Mouse (Mus musculus) C2C12 (cell line): ENCODE measurements around the gene Lpp. TPM values are rescaled to one million over a fixed set of nuclear protein-coding genes. Genes with fewer than 3 reads are reported as not detected.

Experiments used
- H3K27me3 ChIP-seq: one replicate; pipeline ENCODE4 v1.6.1; 2011; ENCODE audit not compliant: control insufficient read depth, insufficient read depth, insufficient read length
- H3K36me3 ChIP-seq: one replicate; pipeline ENCODE4 v1.6.1; 2011; ENCODE audit not compliant: control insufficient read depth, insufficient read depth
- H3K4me3 ChIP-seq: one replicate; pipeline ENCODE4 v1.5.1; 2011; ENCODE audit warnings: mild to moderate bottlenecking, control low read depth; ENCODE audit not compliant: poor library complexity, insufficient read depth, severe bottlenecking
- H3K79me2 ChIP-seq: one replicate; pipeline ENCODE4 v1.6.1; 2011; ENCODE audit not compliant: control insufficient read depth, insufficient read depth
- H3K79me3 ChIP-seq: one replicate; pipeline ENCODE4 v1.6.1; 2011; ENCODE audit warnings: low read depth, control low read depth
- H3ac ChIP-seq: one replicate; pipeline ENCODE3; 2011; ENCODE audit warnings: low read depth; ENCODE audit not compliant: control insufficient read depth, insufficient read length
- CEBPB ChIP-seq: IDR thresholded peaks from one replicate; pipeline ENCODE4 v1.6.1; 2011; ENCODE audit warnings: low read depth, mild to moderate bottlenecking, control low read depth, moderate library complexity
- CTCF ChIP-seq: IDR thresholded peaks from one replicate; pipeline ENCODE4 v1.5.1; 2011; ENCODE audit not compliant: control insufficient read depth, insufficient read depth, insufficient read length
- FOSL1 ChIP-seq: IDR thresholded peaks from one replicate; pipeline ENCODE4 v1.8.0; 2011; ENCODE audit warnings: mild to moderate bottlenecking, low read length; ENCODE audit not compliant: poor library complexity, insufficient read depth, severe bottlenecking
- MAX ChIP-seq: IDR thresholded peaks from one replicate; pipeline ENCODE4 v1.6.1; 2011; ENCODE audit warnings: mild to moderate bottlenecking, control low read depth
- MYOD1 ChIP-seq: IDR thresholded peaks from one replicate; pipeline ENCODE4 v1.6.1; 2011; ENCODE audit warnings: low read depth; ENCODE audit not compliant: control insufficient read depth, insufficient read length
- MYOG ChIP-seq: IDR thresholded peaks from one replicate; pipeline ENCODE4 v1.6.1; 2011; ENCODE audit not compliant: control insufficient read depth, insufficient read length; ENCODE audit errors: extremely low read depth
- USF1 ChIP-seq: IDR thresholded peaks from one replicate; pipeline ENCODE4 v1.6.1; 2011; ENCODE audit warnings: low read depth, mild to moderate bottlenecking, control low read depth, moderate library complexity
- polyA plus RNA-seq: library from polyadenylated mRNA; unstranded; fragments of >200 nt; fragmentation: generic; extraction: Trizol; gene quantifications from one replicate; pipeline ENCODE4 v1.2.1, GENCODE M21; 2012; ENCODE audit warnings: missing spikeins

The Lpp gene
- polyA plus RNA-seq, 1 experiment: 9.6 TPM

GRCm38 (mm10) chr16:24514802-24515727 lies 121.8 kb downstream of the Lpp start:
- H3K27me3 ChIP-seq: no peaks in the 10 kb centered on the region
- H3K79me3 ChIP-seq: peaks cover 35% of the 10 kb centered on the region
- no peak overlapping the region for H3K4me3 ChIP-seq
- no peak overlapping the region for H3ac ChIP-seq
- peaks cover 98% of the 10 kb centered on the region for H3K79me2 ChIP-seq
- TF ChIP-seq CEBPB (no peak), MYOG (no peak)
- H3K36me3 ChIP-seq: no peaks in the 10 kb centered on the region

GRCm38 (mm10) chr16:24516993-24517392 lies 123.7 kb downstream of the Lpp start:
- H3K79me2 ChIP-seq: peaks cover 98% of the 10 kb centered on the region
- H3K27me3 ChIP-seq: no peaks in the 10 kb centered on the region
- no peak overlapping the region for H3K4me3 ChIP-seq
- no peaks in the 10 kb centered on the region for H3K36me3 ChIP-seq
- no peak for TF ChIP-seq FOSL1
- TF ChIP-seq CEBPB: no peak
- TF ChIP-seq CTCF: no peak
- no peak for TF ChIP-seq MYOG
- no peak for TF ChIP-seq MYOD1
- TF ChIP-seq MAX: no peak
- no peak for TF ChIP-seq USF1
- H3ac ChIP-seq: no peak overlapping the region
- peaks cover 38% of the 10 kb centered on the region for H3K79me3 ChIP-seq

GRCm38 (mm10) chr16:24517501-24518042 lies 124.3 kb downstream of the Lpp start:
- H3K79me3 ChIP-seq: peaks cover 40% of the 10 kb centered on the region
- no peaks in the 10 kb centered on the region for H3K27me3 ChIP-seq
- H3ac ChIP-seq: no peak overlapping the region
- peaks cover 98% of the 10 kb centered on the region for H3K79me2 ChIP-seq
- no peaks in the 10 kb centered on the region for H3K36me3 ChIP-seq
- TF ChIP-seq MYOD1 (no peak), MYOG (no peak), CEBPB (no peak), CTCF (no peak), USF1 (no peak), MAX (no peak), FOSL1 (no peak)
- H3K4me3 ChIP-seq: no peak overlapping the region

GRCm38 (mm10) chr16:24518785-24519184 lies 125.5 kb downstream of the Lpp start:
- no peak overlapping the region for H3ac ChIP-seq
- no peaks in the 10 kb centered on the region for H3K27me3 ChIP-seq
- no peak overlapping the region for H3K4me3 ChIP-seq
- H3K36me3 ChIP-seq: no peaks in the 10 kb centered on the region
- TF ChIP-seq MYOG (no peak), MAX (no peak), FOSL1 (no peak), CTCF (no peak), USF1 (no peak)
- H3K79me2 ChIP-seq: peaks cover 97% of the 10 kb centered on the region
- peaks cover 42% of the 10 kb centered on the region for H3K79me3 ChIP-seq

GRCm38 (mm10) chr16:24527219-24527618 lies 133.9 kb downstream of the Lpp start:
- peaks cover 5% of the 10 kb centered on the region for H3K36me3 ChIP-seq
- no peaks in the 10 kb centered on the region for H3K27me3 ChIP-seq
- H3K4me3 ChIP-seq: no peak overlapping the region
- H3K79me3 ChIP-seq: peaks cover 49% of the 10 kb centered on the region
- H3ac ChIP-seq: no peak overlapping the region
- peaks cover 81% of the 10 kb centered on the region for H3K79me2 ChIP-seq
- no peak for TF ChIP-seq MAX
- no peak for TF ChIP-seq CTCF
- TF ChIP-seq USF1: no peak
- TF ChIP-seq MYOD1: no peak
- no peak for TF ChIP-seq MYOG
- TF ChIP-seq FOSL1: no peak
- no peak for TF ChIP-seq CEBPB
